ENCODE assay signal across 7 mouse cellular contexts in the genomic region with DNA sequence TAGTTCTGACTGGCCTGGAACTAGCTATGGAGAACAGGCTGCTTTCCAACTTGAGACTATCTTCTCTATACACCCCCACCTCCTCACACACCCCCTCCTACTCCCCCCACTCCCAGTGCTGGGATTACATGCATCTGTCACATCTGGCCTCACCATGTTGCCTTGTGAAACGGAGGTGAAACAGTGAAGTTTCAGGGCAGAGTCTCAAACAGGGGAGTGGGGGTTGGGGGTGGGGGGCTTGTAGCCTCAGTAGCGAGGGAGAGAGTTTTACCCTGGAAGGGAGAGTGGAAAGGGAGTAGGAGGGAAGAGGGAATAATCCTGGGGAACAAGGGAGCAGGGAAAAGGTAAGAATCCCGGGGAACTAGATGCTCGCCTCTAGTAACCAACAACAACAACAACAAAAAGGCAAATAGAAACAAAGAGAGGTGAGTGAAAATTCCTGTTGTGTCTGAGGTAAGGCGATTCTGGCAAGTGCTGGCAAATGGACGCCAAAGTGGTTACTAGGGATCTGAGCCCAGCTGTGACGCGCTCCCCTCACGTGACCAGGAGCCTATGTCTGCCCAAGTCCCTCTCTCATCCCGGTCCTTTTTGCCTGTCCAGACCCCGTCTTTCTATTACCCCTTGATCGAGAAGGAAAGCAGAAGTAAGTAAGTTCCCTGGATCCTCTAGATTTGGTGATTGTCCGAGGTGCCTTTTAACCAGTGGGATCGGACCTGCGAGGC. TPM values are rescaled to one million over a fixed set of nuclear protein-coding genes. Genes with fewer than 3 reads are reported as not detected.
DNase-seq lines count a peak whose midpoint lies in the region; ATAC-seq and TF ChIP-seq lines count a peak whose summit lies in the region.

A gene (plus strand): TSS at position 537 of the 722 bp plus-strand sequence.

- H3K9ac ChIP-seq in intestine, postnatal 0 days (ENCODE audit: low read depth, low read length) = peak within 1 kb of the TSS; percentile 46

- H3K4me3 ChIP-seq in intestine, postnatal 0 days (ENCODE audit: low read depth, low read length) = peak within 1 kb of the TSS; percentile 51

- no peaks in the 10 kb centered on the region for H3K4me1 ChIP-seq in intestine, postnatal 0 days (replicated peaks; ENCODE audit: control insufficient read depth, insufficient read depth, low read length)

- WGBS in intestine, postnatal 0 days = 36% methylated on average over 15 of the region's 15 CpGs

- H3K9me3 ChIP-seq in intestine, postnatal 0 days (ENCODE audit: control insufficient read depth) = no peaks in the 10 kb centered on the region

- H3K27ac ChIP-seq in intestine, postnatal 0 days (ENCODE audit: low read depth, low read length) = peak within 1 kb of the TSS; percentile 60; the same call in 1 of the 2 replicates

- H3K36me3 ChIP-seq in intestine, postnatal 0 days (ENCODE audit: control insufficient read depth, insufficient read depth) = no peaks in the 10 kb centered on the region

- ATAC-seq in intestine, postnatal 0 days = peak; percentile 68; the same call in 1 of the 2 replicates
- ATAC-seq in megakaryocyte-erythroid progenitor cell, adult 5-6 weeks (replicated peaks; ENCODE audit: low FRiP score, low TSS enrichment, poor library complexity, severe bottlenecking) = peak; percentile 87

- H3K27me3 ChIP-seq in intestine, postnatal 0 days (replicated peaks; ENCODE audit: control insufficient read depth, insufficient read depth, low read length) = no peaks in the 10 kb centered on the region

- peak within 1 kb of the TSS; percentile 68 for H3K4me2 ChIP-seq in intestine, postnatal 0 days (replicated peaks; ENCODE audit: low read depth)

- DNase-seq in adrenal gland, postnatal 4 days (ENCODE audit: low spot score in 2 of 2) = peak; percentile 16 to 18
- DNase-seq in embryo, embryonic 11.5 days (ENCODE audit: low read depth, low spot score) = peak; percentile 47
- DNase-seq in gastrocnemius, postnatal 36 days = peak; percentile 35 to 36
- DNase-seq in left cerebral cortex, postnatal 36 days (ENCODE audit: low spot score in 2 of 2) = peak; percentile 52 to 62
- peak; percentile 53 to 61 for DNase-seq in right cerebral cortex, postnatal 36 days (ENCODE audit: low spot score in 2 of 2)

- no peak for TF ChIP-seq CTCF in intestine, postnatal 0 days (IDR thresholded peaks at IDR 0.05; ENCODE audit: low read depth)

- intact Hi-C loops in gastrocnemius, postnatal 36 days (cut with DNase I) = no loop called here
- intact Hi-C loops in left cerebral cortex, postnatal 36 days (cut with DNase I) = no loop called here

RNA-seq across cellular contexts. Expression of the gene that starts here (rescaled TPM):
- 1 to 10 TPM; 9.5 to 9.8 TPM for total RNA-seq in adrenal gland, postnatal 4 days (2021)
- 1 to 10 TPM; 1.7 to 2.2 TPM for total RNA-seq in gastrocnemius, postnatal 36 days (2021)
- 5.8 and 6.1 TPM in 2 replicates for polyA plus RNA-seq in intestine, postnatal 0 days (2015; fragmentation: Nextera tagmentation; extraction: Ambion mirVana)
- 10 to 100 TPM; 13.7 to 14.8 TPM for total RNA-seq in left cerebral cortex, postnatal 36 days (2021)
- 0.42 and 2.9 TPM in 2 replicates for total RNA-seq in megakaryocyte-erythroid progenitor cell, adult 5-6 weeks (2014; fragmentation: Nextera tagmentation)
- 3.7 and 6.7 TPM in 2 replicates for total RNA-seq in megakaryocyte-erythroid progenitor cell, adult 5-6 weeks (2017)

Comparison
In these comparisons a context has a peak if more than half of its experiments do, and no peak if none do; other contexts are left out.
1. Peak in every context shown above with its lines: DNase-seq, ATAC-seq, H3K4me3 ChIP-seq and H3K27ac ChIP-seq.